Mouse (Mus musculus) layer of hippocampus, adult 9-10 months (tissue): ENCODE measurements around the gene Rabl6.

ENCODE experiments used
- DNase-seq: peaks from one replicate; pipeline ENCODE4 v3.0.0; 2022; ENCODE audit warnings: low spot score

Gene Rabl6

DNA sequence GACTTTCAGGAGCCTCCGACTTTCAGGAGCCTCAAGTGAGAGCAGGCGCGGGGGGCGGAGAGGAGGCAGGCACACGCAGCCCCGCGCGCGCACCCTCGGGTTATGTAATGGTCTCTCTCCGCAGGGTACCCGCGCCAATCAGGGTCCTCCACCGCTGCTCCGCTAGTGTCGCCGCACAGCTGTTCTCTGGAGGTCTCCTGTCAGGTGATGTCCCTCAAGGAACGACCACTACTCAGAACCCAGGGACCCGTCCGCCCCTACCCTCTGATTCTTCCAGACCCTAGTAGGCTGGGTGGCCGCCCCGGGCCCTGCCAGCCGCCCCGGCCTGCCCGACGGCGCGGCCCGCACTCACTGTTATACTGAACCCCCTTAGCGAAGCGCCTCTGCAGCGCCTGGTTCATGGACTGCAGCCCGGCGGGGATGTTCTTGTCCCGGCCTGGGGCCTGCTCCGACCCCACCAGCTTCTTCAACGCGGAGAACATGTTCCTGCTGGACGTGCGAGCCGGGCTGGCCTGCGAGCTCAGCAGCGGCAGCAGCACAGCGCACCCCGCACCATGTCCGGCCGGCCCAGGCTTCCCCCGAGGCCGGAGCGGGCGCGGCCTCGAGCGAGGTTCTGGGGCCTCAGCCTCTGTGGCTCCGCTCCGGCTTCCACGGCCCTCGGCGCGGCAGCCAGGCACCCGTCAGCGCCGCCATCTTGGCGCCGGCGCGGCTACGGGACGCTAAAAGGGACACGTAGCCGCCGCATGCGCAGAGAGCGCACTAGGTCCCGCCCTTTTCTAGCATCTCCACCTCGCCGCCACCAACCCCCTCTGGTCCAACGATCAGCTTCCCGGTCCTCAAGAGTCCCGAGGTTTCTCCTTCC, at the start of gene Rabl6:
Rabl6 (minus strand) TSS at position 761 of the 862 bp plus-strand sequence.
- peak; percentile 71 for DNase-seq

DNA sequence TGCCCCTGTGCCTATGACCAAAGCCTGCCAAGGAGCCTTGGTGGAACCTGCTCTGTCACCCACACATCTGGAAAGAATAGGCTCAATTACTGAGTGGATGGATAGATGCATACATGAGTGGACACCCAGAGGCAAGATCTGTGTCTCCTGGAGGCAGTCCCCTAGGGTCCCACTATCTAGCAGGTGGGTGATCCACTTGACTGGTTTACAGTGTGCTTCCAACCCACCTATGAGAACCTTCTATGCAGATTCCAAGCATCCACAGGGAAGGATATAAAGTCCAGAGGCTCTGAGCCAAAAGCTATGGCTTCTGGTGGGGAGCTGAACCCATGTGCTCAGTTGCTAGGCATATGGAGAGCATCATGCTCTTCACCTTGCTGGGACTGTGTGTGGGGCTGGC, 49.3 kb upstream of the Rabl6 start, which contains the start of gene Lcn5:
Lcn5 (plus strand) TSS at position 301 of the 400 bp plus-strand sequence.
- DNase-seq = no peak

DNA sequence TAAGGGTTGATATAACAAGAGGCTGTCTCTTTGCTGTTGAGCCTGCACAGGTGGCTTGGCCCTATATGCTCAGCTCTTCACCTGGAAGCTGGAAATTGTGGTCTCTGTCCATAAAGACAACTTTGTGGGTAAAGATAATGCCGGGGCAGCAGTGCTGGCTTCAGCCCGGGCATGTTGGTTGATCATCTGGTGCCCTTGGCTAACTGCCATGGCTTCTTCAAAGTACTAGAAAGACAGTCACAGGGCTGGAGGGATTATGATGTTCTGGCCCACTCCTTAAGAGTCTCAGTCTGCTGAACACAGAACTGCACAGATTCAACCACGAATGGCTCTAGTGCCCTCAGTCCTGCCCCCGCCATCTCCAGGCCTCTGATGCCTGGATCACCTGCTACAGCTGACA, 48.9 kb upstream of the Rabl6 start:
- DNase-seq = no peak

DNA sequence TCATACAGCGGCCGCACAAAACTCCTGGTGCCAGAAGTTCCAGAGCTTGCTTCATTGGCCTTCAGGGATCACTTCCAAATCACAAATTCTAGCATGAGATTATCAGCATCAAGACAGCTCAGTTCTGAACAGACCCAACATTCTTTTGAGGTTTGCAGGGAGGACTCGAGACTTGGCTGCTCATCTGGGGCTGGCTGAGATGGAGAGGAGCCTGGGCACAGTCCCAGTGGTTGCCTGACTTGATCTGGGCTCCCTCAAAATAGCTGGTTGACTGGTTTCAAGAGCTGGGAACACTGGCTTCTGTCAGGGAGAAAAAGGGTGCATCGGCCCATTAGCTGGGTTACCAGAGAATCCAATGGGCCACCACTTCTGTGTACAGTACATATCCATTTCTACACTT, 48.4 kb upstream of the Rabl6 start:
- no peak for DNase-seq

DNA sequence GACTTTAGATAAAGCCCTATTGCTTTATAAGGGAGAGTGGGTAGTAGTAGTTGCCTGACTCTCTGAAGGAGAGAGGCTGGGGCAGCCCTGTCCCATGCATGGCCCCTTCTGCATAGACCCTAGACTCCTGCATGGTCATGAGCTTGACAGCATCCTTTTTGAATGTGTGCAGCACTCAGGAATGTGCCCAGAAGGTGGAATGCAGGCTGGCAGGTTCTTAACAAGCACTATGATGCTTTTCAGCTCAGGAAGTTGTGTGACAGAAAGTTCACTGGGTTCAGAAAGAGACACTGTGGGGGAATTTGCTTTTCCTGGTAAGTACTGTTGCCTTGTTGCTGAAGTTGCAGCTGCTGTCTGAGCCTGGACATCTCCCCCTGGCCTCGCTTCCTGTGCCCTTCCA, 46.2 kb upstream of the Rabl6 start:
- no peak for DNase-seq

DNA sequence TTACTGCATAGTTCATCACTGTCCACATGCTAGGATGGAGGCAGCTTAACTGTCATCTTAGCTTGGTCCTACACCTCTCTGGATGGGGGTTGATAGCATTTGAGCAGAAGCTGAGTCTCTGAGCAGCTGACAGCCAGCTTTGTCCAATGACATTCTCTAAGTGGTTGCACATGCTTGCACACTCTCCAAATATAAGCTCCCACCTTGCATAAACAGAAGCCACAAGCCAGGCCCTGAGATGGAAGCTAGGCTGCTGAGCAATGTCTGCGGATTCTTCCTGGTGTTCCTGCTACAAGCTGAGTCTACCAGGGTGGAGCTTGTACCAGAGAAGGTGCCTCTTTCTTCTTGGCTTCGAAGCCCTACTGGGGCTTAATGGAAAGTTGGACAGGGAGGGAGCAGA, 44.6 kb upstream of the Rabl6 start, which contains the start of gene Lcn8:
Lcn8 (plus strand) TSS at position 219 of the 400 bp plus-strand sequence.
- no peak for DNase-seq

DNA sequence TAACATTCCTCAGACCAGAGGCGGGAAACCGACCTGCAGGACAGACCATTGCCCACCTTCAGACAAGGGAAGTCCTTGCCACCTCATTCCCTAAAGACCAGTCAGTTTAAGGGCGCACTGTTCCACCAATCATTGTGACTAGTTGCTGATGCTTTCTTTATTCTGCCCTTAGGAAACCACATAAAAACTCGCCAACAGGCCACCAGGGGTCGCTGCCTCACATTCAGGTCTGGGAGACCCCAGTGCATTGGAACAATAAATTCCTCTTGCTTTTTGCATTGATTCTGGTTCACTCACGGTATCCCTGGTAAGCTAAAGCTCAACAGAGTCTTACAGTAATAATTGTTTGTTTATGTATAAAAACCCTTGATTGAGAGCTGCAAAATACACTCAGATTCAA, 31.6 kb upstream of the Rabl6 start:
- no peak for DNase-seq

DNA sequence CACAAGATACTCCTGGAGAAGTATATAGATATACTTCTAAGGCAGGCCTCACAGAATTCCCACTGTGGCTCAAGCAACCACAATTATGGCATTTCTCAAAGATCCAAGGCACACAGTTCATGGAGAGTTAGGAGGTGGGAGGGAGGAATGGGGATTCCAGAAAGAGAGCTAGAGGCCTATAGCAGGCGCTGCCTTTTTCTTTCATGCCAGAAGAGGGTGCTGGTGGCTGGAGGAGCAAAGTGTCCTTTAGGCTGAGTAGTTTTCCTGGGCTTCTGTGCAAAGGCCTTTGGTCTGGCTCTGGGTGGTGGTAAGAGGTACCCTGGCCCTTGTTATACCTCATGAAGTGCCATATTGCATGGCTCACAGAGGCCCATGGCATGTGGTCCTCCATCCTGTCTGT, 25.7 kb upstream of the Rabl6 start:
- DNase-seq = no peak

DNA sequence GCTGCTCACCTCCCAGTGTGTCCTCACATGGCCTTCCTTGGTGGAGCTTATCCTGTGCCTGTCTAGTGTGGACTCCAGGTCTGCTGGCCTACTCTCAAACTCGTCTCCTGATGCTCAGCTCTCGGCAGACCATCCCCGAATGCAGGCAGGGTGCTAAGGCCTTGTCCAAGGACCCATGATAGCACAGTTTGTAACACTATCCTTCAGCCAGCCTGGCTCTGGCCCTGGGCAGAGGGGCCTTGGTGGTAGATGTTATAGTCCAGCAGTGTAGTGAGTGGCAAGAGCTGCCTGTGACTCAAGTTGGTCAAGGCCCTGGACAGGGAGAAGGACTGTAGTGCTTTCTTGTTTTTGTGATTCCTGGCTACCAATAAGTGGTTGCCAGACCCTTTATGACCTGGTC, 25.3 kb upstream of the Rabl6 start:
- DNase-seq = no peak

DNA sequence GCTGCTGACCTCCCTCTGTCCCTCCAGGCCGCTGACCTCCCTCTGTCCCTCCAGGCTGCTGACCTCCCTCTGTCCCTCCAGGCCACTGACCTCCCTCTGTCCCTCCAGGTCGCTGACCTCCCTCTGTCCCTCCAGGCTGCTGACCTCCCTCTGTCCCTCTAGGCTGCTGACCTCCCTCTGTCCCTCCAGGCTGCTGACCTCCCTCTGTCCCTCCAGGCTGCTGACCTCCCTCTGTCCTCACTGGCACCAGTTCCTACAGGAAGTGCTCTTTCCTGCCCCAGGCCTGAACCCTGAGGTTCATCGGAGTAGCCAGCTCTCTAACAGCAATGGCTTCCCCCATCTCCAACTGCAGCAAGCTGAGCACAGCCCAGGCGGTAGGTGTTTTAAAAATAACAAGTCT, 20.4 kb upstream of the Rabl6 start:
- no peak for DNase-seq

DNA sequence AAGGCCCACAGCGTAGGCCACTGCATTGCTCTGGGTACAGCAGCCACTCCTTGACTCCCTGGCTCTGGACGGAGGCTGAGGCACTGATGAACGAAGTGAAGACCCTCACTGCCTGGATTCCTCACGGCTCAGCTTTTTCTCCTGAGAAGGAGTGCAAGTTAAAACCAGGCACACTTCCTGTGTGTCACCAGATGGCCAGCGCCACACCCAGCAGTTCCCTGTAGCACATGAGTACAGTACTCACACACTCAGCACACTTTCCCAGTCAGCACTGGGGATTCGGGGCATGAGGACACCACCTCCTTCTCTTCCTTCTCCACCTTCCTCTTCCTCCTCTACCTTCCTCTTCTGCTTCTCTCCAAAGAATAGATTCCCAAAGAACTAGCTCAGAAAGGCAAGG, 19.5 kb upstream of the Rabl6 start, which contains the start of gene Fcna:
Fcna (minus strand) TSS at position 220 of the 400 bp plus-strand sequence.
- DNase-seq = no peak

DNA sequence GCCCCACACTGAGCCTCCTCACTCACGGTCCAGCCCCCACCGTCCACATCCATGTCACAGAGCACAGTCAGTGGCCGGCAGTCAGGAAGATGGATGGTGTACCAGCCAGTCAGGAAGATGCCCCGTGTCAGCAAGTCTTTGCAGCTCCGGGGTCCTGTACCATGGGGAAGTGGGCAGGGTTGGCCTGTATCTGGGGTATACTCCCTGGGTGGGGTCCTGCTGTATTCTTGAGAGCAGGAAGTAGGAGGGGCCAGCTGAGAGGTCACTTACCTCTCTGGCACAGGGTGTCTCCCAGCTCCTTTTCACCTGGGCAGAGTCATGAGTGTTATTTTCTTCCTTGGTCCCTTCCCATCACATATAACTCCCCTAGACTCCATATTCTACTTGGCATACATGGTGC, 17.7 kb upstream of the Rabl6 start:
- no peak for DNase-seq

DNA sequence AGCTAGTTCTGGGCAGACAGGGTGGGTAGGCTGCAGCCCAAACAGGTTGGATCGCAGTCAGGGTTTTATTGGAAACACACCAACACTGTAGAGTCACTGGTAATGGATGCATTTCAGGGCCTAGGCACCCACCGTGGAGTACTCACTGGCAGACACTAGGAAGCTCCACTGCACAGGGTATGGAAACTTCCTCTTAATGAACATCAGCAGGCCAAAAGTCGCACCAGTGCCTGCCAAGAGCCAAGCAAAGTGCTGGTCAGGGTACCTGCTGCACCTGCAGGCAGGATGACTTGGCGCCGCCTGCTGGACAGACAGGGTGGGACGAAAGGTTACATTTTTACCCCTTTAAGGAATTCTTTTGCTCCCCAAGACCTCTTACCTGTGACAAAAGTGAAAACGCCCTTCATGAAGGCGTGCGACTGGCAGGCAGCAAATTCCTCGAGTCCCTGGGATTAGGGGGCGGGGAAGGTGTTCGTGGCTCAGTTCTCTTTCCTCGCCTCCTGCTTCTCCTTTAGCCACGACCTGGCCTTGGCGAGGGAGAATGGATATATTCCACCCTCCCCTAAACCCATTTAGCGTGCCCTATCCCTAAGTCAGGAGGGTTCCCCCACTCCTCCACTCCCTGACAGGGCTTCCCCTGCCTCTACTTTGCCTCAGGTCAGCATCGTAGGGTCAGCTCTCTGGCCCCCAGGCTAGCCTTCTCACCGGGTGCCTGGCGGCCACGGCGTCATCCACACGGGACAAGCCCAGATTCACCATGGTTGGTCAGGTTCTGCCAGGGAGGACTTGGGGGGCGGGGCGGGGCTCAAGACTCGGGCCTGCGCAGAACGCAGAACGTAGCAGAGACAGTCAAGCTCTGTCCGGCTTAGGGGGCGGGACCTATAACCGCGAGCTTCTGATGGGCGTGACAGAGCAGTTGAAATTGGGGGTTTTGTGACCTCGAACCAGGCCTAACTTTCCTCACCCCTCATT, 13.2 kb upstream of the Rabl6 start, which contains the start of gene Tmem141:
Tmem141 (minus strand) TSS at position 777 of the 972 bp plus-strand sequence.
- peak; percentile 37 for DNase-seq

DNA sequence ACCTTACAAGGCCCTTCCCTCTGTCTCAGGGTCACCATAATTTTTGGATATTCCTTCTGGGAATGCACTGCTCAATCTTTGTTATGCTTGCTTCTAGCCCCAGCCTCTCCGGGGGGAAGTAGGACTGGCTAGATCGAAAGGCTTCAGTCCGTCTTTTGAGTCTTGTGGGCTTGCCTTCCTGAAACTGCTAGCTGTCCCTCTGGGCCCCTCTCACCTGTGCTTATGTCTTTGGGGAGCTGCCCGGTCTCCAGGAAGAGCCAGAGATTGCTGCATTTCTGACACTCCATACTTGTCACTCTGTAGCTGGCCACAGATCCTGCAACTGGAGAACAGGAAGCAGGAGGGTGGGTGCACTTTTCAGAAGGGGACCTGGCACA, 12.5 kb upstream of the Rabl6 start:
- no peak for DNase-seq

DNA sequence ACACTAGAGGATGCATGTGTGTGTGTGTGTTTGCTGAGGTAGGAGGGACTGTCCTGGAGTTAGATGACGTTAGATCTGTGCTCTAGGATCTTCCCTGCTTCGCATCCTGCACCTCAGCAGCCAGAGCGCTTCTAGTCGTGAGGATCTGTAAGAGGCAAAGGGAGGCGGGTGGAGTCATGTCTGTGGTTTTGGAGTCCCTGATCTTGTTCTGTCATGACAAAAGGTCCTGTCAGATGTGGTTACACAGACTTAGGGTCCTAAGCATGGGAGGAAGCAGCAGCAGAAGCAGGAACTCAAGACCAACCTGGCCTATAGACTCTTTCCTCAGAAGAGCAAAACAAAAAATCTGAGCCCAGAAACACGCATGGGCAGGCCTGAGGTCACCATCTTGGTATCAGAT, 12.1 kb upstream of the Rabl6 start:
- DNase-seq = no peak

DNA sequence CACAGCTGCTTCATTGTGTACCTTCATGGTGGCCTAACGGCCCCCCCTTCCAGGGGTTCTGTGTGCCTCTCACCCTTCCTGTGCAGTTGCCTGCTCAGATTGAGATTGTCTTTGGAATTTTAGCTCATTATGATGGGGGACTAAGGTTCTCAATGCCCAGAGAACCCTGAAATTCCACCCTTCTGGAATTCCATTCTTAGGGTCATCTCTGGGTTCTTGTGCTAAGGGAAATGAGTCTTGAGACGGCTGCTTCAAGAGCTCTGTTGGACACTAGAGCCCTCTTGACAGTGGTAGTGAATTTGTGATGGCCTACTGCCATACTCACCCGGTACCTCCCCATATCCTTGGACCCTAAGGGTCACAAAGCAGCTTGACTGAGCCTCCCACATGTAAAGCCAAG, 9.3 kb upstream of the Rabl6 start, which contains the start of gene Ccdc183:
Ccdc183 (minus strand) TSS at position 101 of the 400 bp plus-strand sequence.
- DNase-seq = no peak

DNA sequence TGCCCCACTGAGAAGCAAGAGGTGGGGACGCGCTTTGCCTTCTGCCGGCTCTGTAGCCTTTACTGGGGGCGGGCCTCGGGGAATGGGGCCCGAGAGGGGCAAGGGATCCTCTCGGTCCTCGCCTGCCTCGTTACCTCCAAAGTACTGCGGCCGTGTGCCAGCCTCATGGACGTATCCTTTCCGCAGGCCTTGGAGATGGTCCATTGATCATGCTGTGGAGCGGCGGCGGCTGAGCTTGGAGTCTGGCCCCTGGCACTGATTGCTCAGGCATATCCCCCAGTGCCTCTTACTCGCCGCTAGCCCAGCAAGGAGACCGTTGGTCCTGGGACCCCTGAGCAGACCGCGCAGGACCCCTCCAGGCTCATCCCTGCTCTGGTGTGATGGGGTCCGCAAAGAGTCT, 8.1 kb upstream of the Rabl6 start:
- no peak for DNase-seq

DNA sequence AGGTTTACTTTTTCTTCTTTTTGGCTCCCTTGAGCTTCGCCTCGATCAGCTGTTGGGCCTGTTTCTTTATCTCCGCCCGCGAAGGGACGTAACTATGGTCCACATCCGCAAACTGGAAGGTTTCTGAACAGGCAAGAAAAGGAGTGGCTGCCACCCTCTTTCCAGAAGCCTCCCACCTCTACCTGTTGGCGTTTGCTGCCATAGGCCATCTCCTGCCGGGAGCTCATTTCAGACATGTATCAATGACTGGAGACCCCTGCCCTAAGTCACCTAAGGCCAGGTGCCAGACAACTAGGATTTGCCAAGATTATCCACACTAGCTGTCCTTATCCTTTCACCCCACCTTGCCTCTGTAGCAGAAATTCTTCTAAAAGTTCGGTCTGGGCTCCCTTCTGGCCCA, 350 bp upstream of the Rabl6 start:
- no peak for DNase-seq

DNA sequence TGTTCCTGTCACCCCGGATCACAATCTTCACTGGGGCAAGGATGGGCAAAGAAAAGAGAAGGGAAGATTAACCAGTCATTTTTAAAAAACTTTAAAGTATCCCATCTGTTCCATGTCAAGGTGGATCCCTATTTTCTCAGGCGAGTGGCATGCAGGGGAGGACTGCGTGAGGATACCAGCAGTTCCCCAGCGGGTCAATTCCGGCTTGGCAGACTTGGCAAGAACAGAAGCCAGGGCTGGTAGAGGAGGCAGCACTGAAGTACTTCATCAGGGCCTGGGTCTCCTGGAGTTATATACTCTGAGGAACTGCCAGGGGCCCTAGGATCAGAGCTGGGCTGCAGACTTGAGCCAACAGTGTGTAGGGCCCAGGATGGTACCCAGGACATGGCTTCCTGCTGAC, 5.8 kb downstream of the Rabl6 start:
- no peak for DNase-seq

DNA sequence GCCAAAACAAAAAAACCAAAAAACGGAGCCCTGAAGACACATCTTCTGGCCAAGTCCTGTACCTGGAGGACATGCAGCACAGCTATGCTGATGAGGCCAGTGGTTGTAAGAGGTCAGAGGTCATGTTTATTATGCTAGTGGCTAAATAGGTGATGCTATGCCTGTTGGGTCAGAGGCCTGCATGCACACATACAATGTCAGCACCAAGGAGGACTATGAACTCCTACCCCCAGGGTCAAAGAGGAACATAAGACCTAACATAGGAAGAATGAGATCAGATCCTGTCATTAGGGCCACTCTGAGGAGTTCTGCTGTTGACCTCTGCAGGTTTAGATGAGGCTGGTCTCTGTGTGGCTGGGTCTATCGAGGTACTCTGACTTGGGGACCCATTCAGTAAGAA, 8.3 kb downstream of the Rabl6 start:
- DNase-seq = no peak

DNA sequence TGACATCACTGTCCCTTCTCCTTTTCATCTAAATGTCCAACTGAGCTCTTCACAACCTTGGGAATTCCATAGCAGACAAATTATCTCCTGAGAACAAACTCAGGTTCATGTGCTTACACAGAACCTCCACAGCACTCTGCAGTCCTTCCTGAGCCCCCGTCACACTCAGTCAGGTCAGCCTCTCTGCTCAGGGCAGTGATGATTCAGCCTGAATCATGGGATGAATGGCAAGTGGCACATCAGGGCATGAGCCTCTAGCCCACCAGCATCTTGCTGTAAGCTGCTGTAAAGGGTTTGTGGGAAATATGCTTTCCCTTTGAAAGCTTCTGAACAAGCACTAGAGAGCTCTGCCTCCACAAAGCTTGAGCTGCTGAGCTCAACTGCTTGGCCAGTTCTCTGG, 9.6 kb downstream of the Rabl6 start:
- DNase-seq = no peak

DNA sequence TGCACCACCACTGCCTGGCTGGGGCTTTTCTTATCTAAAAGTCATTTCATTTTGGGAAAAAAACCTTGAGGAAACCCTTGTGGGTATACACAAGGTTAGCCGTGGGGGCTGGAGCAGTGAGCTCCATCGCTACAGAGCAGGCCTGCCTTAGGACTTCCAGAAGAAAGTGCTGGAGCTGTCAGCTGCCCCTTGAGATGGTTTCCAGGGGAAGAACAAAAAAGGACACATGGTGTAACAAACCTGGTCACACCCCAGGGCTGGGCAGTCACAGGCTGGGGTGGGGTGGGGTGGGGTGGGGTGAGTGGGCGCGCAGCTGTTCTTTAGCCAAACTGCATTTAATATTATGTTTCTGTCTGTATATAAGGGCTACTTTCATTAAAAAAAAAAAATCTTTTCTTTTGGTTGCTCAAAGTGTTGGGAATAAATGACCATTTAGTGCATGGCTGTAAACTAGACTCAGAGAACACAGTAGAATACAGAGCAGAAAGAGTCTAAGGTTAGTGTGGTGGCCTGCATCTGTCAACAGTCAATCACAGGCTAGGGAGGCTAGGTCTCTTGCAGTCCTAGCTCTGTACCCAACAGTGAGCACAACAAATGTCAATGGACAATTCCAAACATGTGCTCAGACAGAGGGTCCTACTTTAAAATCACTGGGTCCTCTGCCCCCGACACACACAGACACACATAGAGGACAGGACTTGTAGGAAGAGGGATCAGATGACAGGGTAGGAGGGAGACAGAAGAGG, 11.4 kb downstream of the Rabl6 start:
- DNase-seq = no peak
